Mouse (Mus musculus): ENCODE measurements at regions not wholly inside any gene's neighbourhood (a gene's known extent, or its start where the extent isn't known, plus 50 kb on each side); places are given as distances from the start of the nearest gene placed in this dataset.

- no peak for TF ChIP-seq POLR2A (IDR thresholded peaks at IDR 0.05; ENCODE audit: low read depth, low read length)
- no peak for TF ChIP-seq CTCF (conservative IDR thresholded peaks at IDR 0.05; ENCODE audit: insufficient read depth, insufficient read length, low read depth, low read length)
These were observed 129.6 kb downstream of the Fam124b start for GRCm38 (mm10) chr1:80088651-80089050.

Measured in kidney, adult 2 months (tissue).